Mouse (Mus musculus): ENCODE measurements at regions not wholly inside any gene's neighbourhood (a gene's known extent, or its start where the extent isn't known, plus 50 kb on each side); places are given as distances from the start of the nearest gene placed in this dataset.

GRCm38 (mm10) chr16:37715173-37715572 is 60.9 kb upstream of the Ndufb4 start:
- TF ChIP-seq EP300 (optimal IDR thresholded peaks at IDR 0.05) = no peak
- no peak for TF ChIP-seq CTCF (IDR thresholded peaks at IDR 0.05; ENCODE audit: low read depth)

All from stomach, postnatal 0 days (tissue).